Comparison of ENCODE assay signal across 8 mouse cellular contexts in the genomic region with DNA sequence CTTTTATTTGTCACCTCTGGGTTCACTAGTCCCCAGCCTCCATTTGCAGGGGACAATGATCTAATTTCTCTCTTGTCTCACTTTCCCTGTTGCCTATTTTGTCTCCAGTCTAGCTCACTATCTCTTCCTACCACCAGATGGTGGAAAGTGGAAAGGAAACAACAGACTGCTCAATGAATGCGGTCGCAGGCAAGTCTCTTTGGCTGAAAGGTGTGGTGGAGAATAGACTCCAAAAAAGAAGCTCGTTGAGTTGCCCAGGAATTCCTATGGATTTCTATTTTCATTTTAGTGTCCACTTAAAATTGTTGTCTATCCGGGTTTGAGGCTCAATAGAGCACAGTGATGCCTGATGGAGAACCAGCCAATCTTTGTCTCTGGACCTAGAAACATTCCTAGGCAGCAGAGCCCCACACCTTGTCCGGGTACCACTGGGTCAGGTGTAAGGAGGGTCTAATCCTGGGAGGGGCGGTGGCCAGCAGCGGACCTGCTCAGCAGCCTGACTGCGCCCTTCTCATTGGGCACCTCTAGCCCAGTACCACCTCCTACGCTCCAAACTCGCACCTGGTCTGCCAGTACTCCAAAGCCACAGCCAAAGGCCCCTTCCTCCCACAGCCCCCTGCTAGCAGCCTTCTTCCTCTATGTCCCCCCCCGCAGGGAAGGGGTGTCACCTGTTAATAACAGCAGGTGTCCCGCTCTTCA. TPM values are rescaled to one million over a fixed set of nuclear protein-coding genes. Genes with fewer than 3 reads are reported as not detected.
DNase-seq lines count a peak whose midpoint lies in the region; ATAC-seq and TF ChIP-seq lines count a peak whose summit lies in the region.

No protein-coding gene starts in this region.

- peaks cover 13% of the 10 kb centered on the region for H3K36me3 ChIP-seq in G1E (replicated peaks)
- H3K36me3 ChIP-seq in hindbrain, embryonic 11.5 days (ENCODE audit: control insufficient read depth, insufficient read depth, low read length): no peaks in the 10 kb centered on the region

- H3K4me1 ChIP-seq in G1E (ENCODE audit: insufficient read depth, low read depth, low read length): peaks cover 28% of the 10 kb centered on the region
- no peaks in the 10 kb centered on the region for H3K4me1 ChIP-seq in cortical plate, adult 2 months (ENCODE audit: control insufficient read depth, insufficient read depth, low read length)
- no peaks in the 10 kb centered on the region for H3K4me1 ChIP-seq in hindbrain, embryonic 11.5 days (replicated peaks; ENCODE audit: control insufficient read depth, insufficient read depth, low read length)

- H3K9ac ChIP-seq in hindbrain, embryonic 11.5 days (ENCODE audit: low read depth, low read length): no peak overlapping the region

- H3K27ac ChIP-seq in cortical plate, adult 2 months (ENCODE audit: insufficient read depth, low read length): no peak overlapping the region
- no peak overlapping the region for H3K27ac ChIP-seq in hindbrain, embryonic 11.5 days (ENCODE audit: low read depth, low read length)

- WGBS in hindbrain, embryonic 11.5 days: 23% methylated on average over 10 of the region's 12 CpGs

- no peaks in the 10 kb centered on the region for H3K9me3 ChIP-seq in G1E (replicated peaks)
- H3K9me3 ChIP-seq in hindbrain, embryonic 11.5 days (ENCODE audit: control insufficient read depth, low read length): no peaks in the 10 kb centered on the region

- H3K4me3 ChIP-seq in G1E (ENCODE audit: low read depth, low read length): peak overlapping the region; percentile 79; the same call in 1 of the 2 replicates
- H3K4me3 ChIP-seq in cortical plate, adult 2 months (ENCODE audit: insufficient read depth, low read length): peak overlapping the region; percentile 73
- H3K4me3 ChIP-seq in hindbrain, embryonic 11.5 days (ENCODE audit: low read depth, low read length): peak overlapping the region; percentile 54

- peak overlapping the region; percentile 50 for H3K4me2 ChIP-seq in hindbrain, embryonic 11.5 days (replicated peaks; ENCODE audit: low read depth, low read length)

- no peak for TF ChIP-seq POLR2A in cortical plate, adult 2 months (IDR thresholded peaks at IDR 0.05; ENCODE audit: extremely low read depth, insufficient read depth, low read length)

- ATAC-seq in frontal cortex, adult (ENCODE audit: low TSS enrichment): peak; percentile 82
- no peak for ATAC-seq in G1E (ENCODE audit: extremely low read depth, insufficient number of reproducible peaks, low FRiP score, poor library complexity, severe bottlenecking)
- ATAC-seq in hindbrain, embryonic 11.5 days (ENCODE audit: low FRiP score): peak; percentile 76
- ATAC-seq in megakaryocyte-erythroid progenitor cell, adult 5-6 weeks (replicated peaks; ENCODE audit: low FRiP score, low TSS enrichment, poor library complexity, severe bottlenecking): peak; percentile 66

- 0 out of 2 replicates have a peak, but pooled peaks cover 3% of the 10 kb centered on the region for H3K27me3 ChIP-seq in G1E (ENCODE audit: insufficient read depth, low read length)
- H3K27me3 ChIP-seq in hindbrain, embryonic 11.5 days (ENCODE audit: control insufficient read depth, insufficient read depth, low read length): no peaks in the 10 kb centered on the region; the same call in 1 of the 2 replicates

- DNase-seq in frontal cortex, postnatal 14 days (ENCODE audit: low spot score in 2 of 2): no peak
- no peak for DNase-seq in G1E (ENCODE audit: low spot score)
- DNase-seq in hindbrain, embryonic 11.5 days (ENCODE audit: low spot score): peak; percentile 1
- peak; percentile 21 for DNase-seq in left cerebral cortex, adult 11 months (ENCODE audit: low spot score)
- peak; percentile 9 for DNase-seq in testis, postnatal 14 days (ENCODE audit: low spot score)

- no peak for TF ChIP-seq CTCF in G1E (IDR thresholded peaks at IDR 0.05; ENCODE audit: low read depth, low read length)
- TF ChIP-seq CTCF in cortical plate, adult 2 months (IDR thresholded peaks at IDR 0.05; ENCODE audit: extremely low read depth, insufficient read depth, low read length): peak; percentile 52; the same call in 1 of the 2 replicates

RNA-seq across cellular contexts. Expression of a gene that starts 0.7 kb away (rescaled TPM):
- total RNA-seq in G1E (2014; fragmentation: Nextera tagmentation): 231 and 267 TPM in 2 replicates
- 194 and 242 TPM in 2 replicates for total RNA-seq in G1E (2017)
- 13.3 and 13.6 TPM in 2 replicates for polyA plus RNA-seq in G1E (2012)
- 31.2 and 32.0 TPM in 2 replicates for polyA plus RNA-seq in cortical plate, adult 2 months (2012; rRNA removed)
- 31.4 and 35.4 TPM in 2 replicates for polyA plus RNA-seq in hindbrain, embryonic 11.5 days (2014; fragmentation: Nextera tagmentation; extraction: Ambion mirVana)
- total RNA-seq in megakaryocyte-erythroid progenitor cell, adult 5-6 weeks (2014; fragmentation: Nextera tagmentation): 49.9 and 52.4 TPM in 2 replicates
- total RNA-seq in megakaryocyte-erythroid progenitor cell, adult 5-6 weeks (2017): 70.5 and 76.3 TPM in 2 replicates

Comparison
In these comparisons a context has a peak if more than half of its experiments do, and no peak if none do; other contexts are left out.
1. DNase-seq: peak in hindbrain, embryonic 11.5 days (single experiment), left cerebral cortex, adult 11 months (single experiment) and testis, postnatal 14 days (single experiment); none in frontal cortex, postnatal 14 days (0 of 2) and G1E (single experiment).
2. Peak in every context shown above with its lines, with median percentiles within 50 percentile points of each other: H3K4me3 ChIP-seq.